Mouse (Mus musculus) spleen, adult 2 months (tissue): ENCODE data around the gene Ankzf1.

Experiments used
- CTCF ChIP-seq: fragments of 200-500 bp; IDR thresholded peaks from 2 replicates; pipeline ENCODE4 v1.5.1; 2011; ENCODE audit warnings: mild to moderate bottlenecking, inconsistent platforms; ENCODE audit not compliant: insufficient read depth, insufficient read length, insufficient replicate concordance; ENCODE audit errors: extremely low read depth
- POLR2A ChIP-seq: fragments of 200-500 bp; IDR thresholded peaks from 2 replicates; pipeline ENCODE4 v1.6.1; 2011; ENCODE audit warnings: low read depth, low read length, inconsistent platforms

- TF ChIP-seq POLR2A (peak; percentile 58), CTCF (no peak)
Measured at GRCm38 (mm10) chr1:75210136-75211087, 18.5 kb downstream of the Ankzf1 start, which contains the start of the genes Glb1l and Stk16.
